Mouse (Mus musculus) heart, postnatal 25 days (tissue): Measurements from ENCODE around the gene Efnb1. TPM values are rescaled to one million over a fixed set of nuclear protein-coding genes. Genes with fewer than 3 reads are reported as not detected.
"Not testable (repeated sequence)": the region's sequence is repeated elsewhere in the genome, so short reads cannot be mapped to it uniquely, and the experiment has no call there.

Experiments
- DNase-seq: peaks from one replicate; pipeline ENCODE4 v3.0.0; 2022; ENCODE audit warnings: low spot score
- intact Hi-C: fragments of 180-260 bp; cut with DNase I; formaldehyde crosslinking; loops from one replicate; pipeline ENCODE4 v1.15.1; 2025
- total RNA-seq, 2 experiments: library from RNA; stranded (reverse); gene quantifications; 2 replicates each; pipeline ENCODE4 v1.2.3; 2021

The Efnb1 gene
- total RNA-seq = 10 to 100 TPM; 19.8 to 22.4 TPM

GRCm38 (mm10) chrX:99135523-99136258, at the start of gene Efnb1:
TSS of gene Efnb1 (plus strand) at chrX:99136130.
- intact Hi-C loops = loop anchor here (1.0 to 10.0 kb wide), 5 partner anchors 62 to 299 kb away; no protein-coding TSS in a partner anchor

GRCm38 (mm10) chrX:99092704-99093103, 43.2 kb upstream of the Efnb1 start:
- intact Hi-C loops = no loop called here
- no peak for DNase-seq

More at GRCm38 (mm10) chrX:99135523-99136258, at the start of gene Efnb1:
- DNase-seq = peak; percentile 87

- not testable (repeated sequence) for DNase-seq
- intact Hi-C loops = loop anchor here (5.0 to 10.0 kb wide), 2 partner anchors 34 to 406 kb away; no protein-coding TSS in a partner anchor
Observed at GRCm38 (mm10) chrX:99111088-99111724, 24.7 kb upstream of the Efnb1 start.

- intact Hi-C loops = loop anchor here (10.0 kb wide), 1 partner anchor 415 kb away; no protein-coding TSS in a partner anchor
- no peak for DNase-seq
Observed at GRCm38 (mm10) chrX:99119510-99119909, 16.4 kb upstream of the Efnb1 start.

- intact Hi-C loops = loop anchor here (1.0 to 10.0 kb wide), 4 partner anchors 305 to 1351 kb away; no protein-coding TSS in a partner anchor
- DNase-seq = no peak
Observed at GRCm38 (mm10) chrX:99130059-99130458, 5.9 kb upstream of the Efnb1 start.

GRCm38 (mm10) chrX:99132573-99132972, 3.4 kb upstream of the Efnb1 start:
- intact Hi-C loops = loop anchor here (10.0 kb wide), 1 partner anchor 302 kb away; no protein-coding TSS in a partner anchor
- DNase-seq = no peak

- peak; percentile 64 for DNase-seq
- intact Hi-C loops = loop anchor here (1.0 to 10.0 kb wide), 4 partner anchors 62 to 388 kb away; no protein-coding TSS in a partner anchor
Observed at GRCm38 (mm10) chrX:99134891-99135290, 1.0 kb upstream of the Efnb1 start.

GRCm38 (mm10) chrX:99136431-99136966, 569 bp downstream of the Efnb1 start:
- no peak for DNase-seq

GRCm38 (mm10) chrX:99137143-99137870, 1.4 kb downstream of the Efnb1 start:
- intact Hi-C loops = loop anchor here (2.0 to 10.0 kb wide), 4 partner anchors 60 to 297 kb away; no protein-coding TSS in a partner anchor
- no peak for DNase-seq

More at GRCm38 (mm10) chrX:99136431-99136966, 569 bp downstream of the Efnb1 start:
- intact Hi-C loops = loop anchor here (2.0 to 10.0 kb wide), 4 partner anchors 61 to 298 kb away; no protein-coding TSS in a partner anchor

GRCm38 (mm10) chrX:99137928-99138740, 2.2 kb downstream of the Efnb1 start:
- no peak for DNase-seq
- intact Hi-C loops = loop anchor here (2.0 to 10.0 kb wide), 4 partner anchors 59 to 297 kb away; no protein-coding TSS in a partner anchor

- intact Hi-C loops = no loop called here
- no peak for DNase-seq
Observed at GRCm38 (mm10) chrX:99141079-99141478, 5.1 kb downstream of the Efnb1 start.

- DNase-seq = no peak
- intact Hi-C loops = no loop called here
Observed at GRCm38 (mm10) chrX:99141900-99142299, 6.0 kb downstream of the Efnb1 start.

- DNase-seq = no peak
- intact Hi-C loops = no loop called here
Observed at GRCm38 (mm10) chrX:99145561-99145960, 9.6 kb downstream of the Efnb1 start.

- intact Hi-C loops = no loop called here
- no peak for DNase-seq
Observed at GRCm38 (mm10) chrX:99148061-99148905, 12.4 kb downstream of the Efnb1 start.

GRCm38 (mm10) chrX:99149047-99149446, 13.1 kb downstream of the Efnb1 start:
- intact Hi-C loops = no loop called here
- no peak for DNase-seq

- intact Hi-C loops = loop anchor here (5.0 kb wide), 1 partner anchor 207 kb away; no protein-coding TSS in a partner anchor
- DNase-seq = no peak
Observed at GRCm38 (mm10) chrX:99149900-99150299, 14.0 kb downstream of the Efnb1 start.

GRCm38 (mm10) chrX:99150712-99151111, 14.8 kb downstream of the Efnb1 start:
- no peak for DNase-seq
- intact Hi-C loops = loop anchor here (5.0 kb wide), 1 partner anchor 207 kb away; no protein-coding TSS in a partner anchor

GRCm38 (mm10) chrX:99151434-99151833, 15.5 kb downstream of the Efnb1 start:
- intact Hi-C loops = loop anchor here (5.0 kb wide), 1 partner anchor 206 kb away; no protein-coding TSS in a partner anchor
- no peak for DNase-seq
